Mouse (Mus musculus): ENCODE results near the gene Pip4k2b. TPM values are rescaled to one million over a fixed set of nuclear protein-coding genes. Genes with fewer than 3 reads are reported as not detected.
A peak's percentile ranks its signal among the peaks of the same experiment; 100 is the strongest.
"Not testable (repeated sequence)": the region's sequence is repeated elsewhere in the genome, so short reads cannot be mapped to it uniquely, and the experiment has no call there.

The Pip4k2b gene
- polyA plus RNA-seq, 1 experiment from 2014 or later: 2.6 TPM

DNA sequence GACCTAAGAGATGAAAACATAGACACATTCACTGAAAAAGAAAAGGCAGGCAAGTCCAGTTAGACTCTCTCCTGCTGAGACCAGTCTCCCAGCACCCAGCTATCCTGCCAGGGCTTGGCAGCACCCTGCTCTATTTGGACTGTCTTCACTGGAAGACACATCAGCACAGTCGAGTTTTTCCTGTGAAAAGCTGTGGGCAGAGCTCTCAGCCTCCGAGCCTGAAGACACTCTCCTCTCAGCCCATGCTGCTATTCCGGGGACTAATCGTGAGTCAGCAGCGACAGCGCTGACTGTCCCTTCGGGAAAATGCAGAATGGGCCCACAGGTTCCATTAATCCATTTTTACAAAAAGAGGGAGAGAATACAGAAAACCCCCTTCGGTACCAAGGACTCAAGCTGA is 8.8 kb upstream of the Pip4k2b start:
- DNase-seq (ENCODE audit: low spot score): no peak

DNA sequence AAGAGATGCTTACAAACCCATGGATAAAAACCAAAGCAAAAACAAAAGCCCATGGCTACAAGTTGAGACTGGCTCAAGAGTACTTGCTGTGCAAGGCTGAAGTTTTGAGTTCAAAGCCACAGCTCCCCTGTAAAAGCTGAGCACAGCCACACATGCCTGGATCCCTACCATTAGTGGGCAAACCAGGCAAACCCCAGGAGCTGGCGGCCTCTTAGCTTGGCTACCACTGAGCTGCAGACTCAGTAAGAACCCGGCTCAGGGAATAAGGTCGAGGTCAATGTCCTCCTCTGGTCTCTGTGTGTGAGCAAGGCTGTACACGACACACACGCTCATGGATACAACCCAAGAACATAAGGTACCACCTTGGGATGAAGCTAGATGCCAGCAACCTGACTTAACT is 4.0 kb upstream of the Pip4k2b start:
- DNase-seq (ENCODE audit: low spot score): no peak

DNA sequence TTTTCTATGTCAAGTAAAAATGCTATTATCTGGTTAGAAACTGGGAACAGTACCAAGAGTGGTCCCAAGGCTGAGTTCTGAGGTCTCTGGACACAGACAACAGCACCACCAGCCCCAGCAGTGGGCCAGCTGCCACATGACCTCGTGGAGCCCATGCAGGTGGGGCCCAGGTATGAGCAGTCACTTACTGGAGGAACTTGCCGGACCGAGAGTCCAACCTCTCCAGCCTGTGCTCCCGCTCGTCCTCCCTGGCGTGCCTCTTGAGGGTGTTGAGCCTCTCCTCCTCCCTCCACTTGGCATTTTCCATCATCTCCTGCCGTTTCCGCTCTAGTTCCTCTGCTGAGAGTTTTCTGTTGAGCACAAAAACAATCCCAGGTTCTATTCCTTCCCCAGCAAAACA is 3.3 kb upstream of the Pip4k2b start:
- no peak for DNase-seq (ENCODE audit: low spot score)

- DNase-seq (ENCODE audit: low spot score): no peak
Measured at GRCm38 (mm10) chr11:97745331-97745721, 822 bp upstream of the Pip4k2b start.

DNA sequence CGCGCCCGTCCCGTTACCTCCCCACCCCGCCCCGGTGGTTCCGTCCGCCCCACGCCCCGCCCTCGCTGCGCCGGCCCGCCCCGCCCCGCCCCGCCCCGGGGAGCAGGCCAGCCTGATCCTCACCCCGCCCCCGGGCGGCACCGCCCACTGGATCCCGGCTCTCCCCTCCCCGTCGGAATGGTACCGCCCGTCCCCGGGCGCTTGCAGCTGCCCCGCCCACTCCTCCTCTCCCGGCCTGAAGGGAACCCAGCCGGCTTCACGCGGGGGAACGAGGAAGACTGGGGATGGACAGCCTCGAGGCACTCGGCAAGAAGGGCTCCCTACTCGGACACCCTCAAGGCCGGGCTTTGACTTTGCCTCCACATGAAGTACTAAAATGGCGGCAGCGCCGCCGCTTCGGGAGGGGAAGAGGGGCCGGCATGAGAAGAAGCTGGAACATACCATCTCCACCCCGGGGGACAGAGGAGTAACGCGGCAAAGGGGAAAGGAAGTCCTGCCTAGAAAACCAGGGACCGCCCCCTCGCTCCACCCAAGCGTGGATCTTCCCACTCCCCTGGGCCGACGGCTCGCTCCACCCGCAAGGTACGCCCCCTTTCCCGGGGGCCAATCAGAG is 320 bp upstream of the Pip4k2b start:
- DNase-seq (ENCODE audit: low spot score): peak; percentile 98

DNA sequence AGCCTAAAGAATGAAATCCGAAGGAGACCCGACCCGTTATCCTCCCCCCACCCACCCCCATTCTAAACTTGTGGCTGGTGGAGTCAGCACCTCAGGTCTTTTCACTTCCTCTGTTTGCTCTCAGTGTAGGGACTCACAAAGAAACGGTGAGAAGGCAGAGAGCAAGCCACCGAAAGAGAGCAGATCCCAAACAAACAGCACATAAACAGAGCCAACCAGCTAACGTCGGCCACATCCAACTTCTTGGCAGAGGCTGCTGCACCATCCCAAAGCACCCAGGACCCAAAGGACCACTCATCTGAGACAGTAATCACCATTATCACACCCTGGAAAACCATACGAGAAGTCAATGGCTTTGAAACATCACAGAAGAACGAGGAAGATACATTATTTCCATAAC is 1.1 kb downstream of the Pip4k2b start:
- DNase-seq (ENCODE audit: low spot score): peak; percentile 42

DNA sequence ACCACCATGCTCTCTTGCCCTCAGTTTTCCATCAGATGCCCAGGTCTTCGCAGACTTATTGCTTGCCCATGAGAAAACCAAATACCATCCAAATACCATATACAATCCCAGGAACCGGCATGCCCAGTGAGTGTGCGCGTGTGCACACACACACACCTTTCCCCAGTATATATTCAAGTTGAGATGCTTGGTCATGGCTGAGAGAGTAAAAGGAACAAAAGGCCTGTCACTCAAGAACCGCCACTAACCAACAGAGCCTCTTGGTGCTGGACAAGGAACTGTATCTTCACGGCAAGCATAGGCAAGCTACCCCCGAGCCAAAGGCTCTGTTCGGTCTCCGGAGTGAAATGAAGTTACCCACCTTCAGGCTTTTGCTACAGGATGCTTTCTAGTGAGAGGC is 1.9 kb downstream of the Pip4k2b start:
- DNase-seq (ENCODE audit: low spot score): no peak

DNA sequence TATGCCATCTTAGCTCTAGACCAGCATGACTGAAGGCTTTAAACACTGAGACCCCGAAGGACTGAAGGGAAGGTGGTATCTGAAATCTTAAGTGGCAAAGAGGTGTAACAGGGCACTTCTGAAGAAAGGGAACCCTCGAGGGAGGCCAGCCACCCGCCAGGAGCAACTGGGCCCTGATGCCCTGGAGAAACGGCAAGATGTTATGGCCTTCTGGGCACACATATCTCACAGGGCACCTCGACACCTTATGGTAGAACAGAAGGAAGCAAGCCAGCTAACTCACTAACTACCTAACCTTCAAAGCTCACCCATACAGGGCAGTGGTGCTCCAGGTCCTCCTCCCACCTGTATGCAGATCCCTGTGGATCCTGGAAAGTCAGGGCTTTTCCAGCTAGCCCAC is 2.3 kb downstream of the Pip4k2b start:
- DNase-seq (ENCODE audit: low spot score): no peak

DNA sequence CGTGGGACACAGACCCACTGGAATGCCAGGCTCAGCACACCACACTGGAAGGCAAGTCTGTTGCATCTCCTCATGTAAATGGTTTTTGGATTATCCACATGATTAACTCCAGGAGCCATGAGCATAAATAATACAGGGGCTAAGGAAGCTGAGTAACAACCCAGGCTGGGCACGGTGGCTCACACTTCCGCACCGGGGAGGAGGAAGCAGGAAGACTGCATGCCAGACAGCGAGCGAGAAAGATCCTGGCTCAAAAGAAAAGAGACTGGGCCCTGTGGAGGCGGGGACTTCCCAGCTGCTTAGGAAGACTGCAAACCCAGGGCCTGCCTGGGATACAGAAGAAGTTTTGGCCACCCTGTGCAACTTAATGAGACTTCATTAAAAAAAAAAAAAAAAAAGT is 4.3 kb downstream of the Pip4k2b start:
- DNase-seq (ENCODE audit: low spot score): no peak

- no peak for DNase-seq (ENCODE audit: low spot score)
Measured at GRCm38 (mm10) chr11:97739155-97739554, 5.3 kb downstream of the Pip4k2b start.

DNA sequence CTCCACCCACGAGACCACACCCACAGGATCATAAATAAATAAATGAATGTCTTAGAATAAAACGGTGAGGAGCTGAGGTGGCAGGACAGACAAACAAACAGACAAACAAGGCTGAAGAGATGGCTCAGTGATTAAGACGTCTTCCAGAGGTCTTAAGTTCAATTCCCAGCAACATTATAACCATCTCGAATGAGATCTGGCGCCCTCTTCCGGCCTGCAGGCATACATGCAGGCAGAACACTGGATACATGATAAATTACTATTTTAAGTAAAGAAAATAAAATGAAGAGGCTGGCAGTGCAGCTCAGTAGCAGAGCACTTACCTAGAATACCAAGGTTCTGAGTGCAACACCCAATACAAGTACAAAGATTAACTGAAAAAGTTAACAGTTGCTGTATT is 5.8 kb downstream of the Pip4k2b start:
- peak; percentile 42 for DNase-seq (ENCODE audit: low spot score)

GRCm38 (mm10) chr11:97737600-97737999 is 6.9 kb downstream of the Pip4k2b start:
- DNase-seq (ENCODE audit: low spot score): no peak

- no peak for DNase-seq (ENCODE audit: low spot score)
Measured at GRCm38 (mm10) chr11:97736645-97737044, 7.9 kb downstream of the Pip4k2b start.

GRCm38 (mm10) chr11:97734810-97735209 is 9.7 kb downstream of the Pip4k2b start:
- not testable (repeated sequence) for DNase-seq (ENCODE audit: low spot score)

- DNase-seq (ENCODE audit: low spot score): no peak
Measured at GRCm38 (mm10) chr11:97733689-97734088, 10.8 kb downstream of the Pip4k2b start.

DNA sequence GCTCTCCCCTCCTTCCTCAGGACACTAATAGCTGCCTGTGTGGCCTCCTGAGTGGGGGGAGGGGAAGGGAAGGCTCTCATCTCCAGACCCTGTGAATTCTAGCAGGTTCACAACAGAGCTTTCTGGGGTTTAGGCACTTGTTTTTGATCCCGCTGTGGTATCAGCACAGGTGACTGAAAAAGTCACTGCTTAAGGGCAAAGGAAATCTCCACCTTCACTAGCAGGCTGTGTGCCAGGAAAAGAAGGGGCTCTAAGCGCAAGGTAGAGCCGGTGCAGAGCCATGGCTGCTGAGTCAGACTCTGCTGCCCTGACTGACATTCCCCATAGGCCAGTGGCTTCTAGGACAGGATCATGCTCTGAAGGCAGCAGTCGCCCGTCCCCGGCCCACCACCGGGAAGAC is 15.8 kb downstream of the Pip4k2b start:
- peak; percentile 34 for DNase-seq (ENCODE audit: low spot score)

- DNase-seq (ENCODE audit: low spot score): peak; percentile 83
Measured at GRCm38 (mm10) chr11:97728311-97728710, 16.2 kb downstream of the Pip4k2b start.

DNA sequence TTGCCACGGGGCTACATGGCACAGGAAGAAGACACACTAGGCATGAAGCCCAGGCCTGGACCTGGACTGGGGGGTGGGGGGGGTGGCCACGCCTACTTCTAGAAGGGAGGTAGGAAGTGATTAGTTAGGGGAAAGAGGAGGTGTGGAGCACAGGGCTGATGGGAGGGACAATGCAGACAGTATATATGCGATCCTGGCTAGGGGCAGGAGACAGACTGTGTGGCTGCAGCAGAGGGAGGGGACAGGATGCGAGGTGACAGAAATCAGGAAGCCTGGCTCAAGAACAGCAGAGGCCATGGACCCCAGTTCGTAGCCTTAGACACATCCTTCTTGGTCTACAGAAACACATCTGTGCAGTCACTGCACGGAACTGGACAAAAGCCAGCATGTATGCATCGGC is 20.8 kb downstream of the Pip4k2b start:
- no peak for DNase-seq (ENCODE audit: low spot score)

- no peak for DNase-seq (ENCODE audit: low spot score)
Measured at GRCm38 (mm10) chr11:97721338-97721737, 23.2 kb downstream of the Pip4k2b start.

DNA sequence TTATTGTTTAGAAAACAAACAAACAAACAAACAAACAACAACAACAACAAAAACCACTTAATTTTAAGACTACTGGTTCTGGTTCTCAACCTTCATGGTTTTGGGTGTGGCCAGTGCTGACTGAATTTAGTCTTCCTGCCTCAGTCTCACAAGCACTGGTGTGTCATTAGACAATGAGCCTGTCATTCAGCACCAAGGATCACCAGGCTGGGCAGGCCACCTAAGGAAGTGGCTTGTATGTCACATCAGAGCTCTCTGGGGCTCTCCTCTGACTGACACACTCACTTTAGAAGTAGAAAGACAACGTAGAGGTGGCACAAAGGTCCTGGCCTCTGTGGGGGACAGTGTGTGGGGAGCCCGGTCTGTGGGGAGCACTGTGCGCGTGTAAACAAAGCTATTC is 25.5 kb downstream of the Pip4k2b start:
- no peak for DNase-seq (ENCODE audit: low spot score)

- no peak for DNase-seq (ENCODE audit: low spot score)
Measured at GRCm38 (mm10) chr11:97718281-97718860, 26.1 kb downstream of the Pip4k2b start.

GRCm38 (mm10) chr11:97717369-97718280 is 26.9 kb downstream of the Pip4k2b start:
- no peak for DNase-seq (ENCODE audit: low spot score)
